Mouse (Mus musculus): ENCODE data around the gene Oxt.

The Oxt gene

DNA sequence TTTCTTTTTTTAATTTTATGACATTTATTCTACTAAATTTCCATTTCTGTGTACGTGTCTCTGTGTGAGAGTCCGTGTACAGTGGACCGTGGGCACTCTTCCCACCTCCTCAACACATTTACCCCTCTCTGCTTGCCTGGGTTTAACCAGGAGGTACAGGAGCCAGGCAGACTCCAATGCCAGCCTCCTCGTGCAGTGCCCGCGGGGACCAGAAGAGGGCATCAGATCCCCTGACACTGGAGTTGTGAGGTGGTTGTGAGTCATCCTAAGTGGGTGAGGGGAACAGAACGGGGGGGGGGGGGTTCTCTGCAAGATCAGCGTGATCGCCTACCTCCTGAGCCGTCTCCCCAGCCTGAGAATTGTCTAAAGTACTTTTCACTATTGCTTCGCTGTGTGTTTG is 2.2 kb downstream of the Oxt start:
- peak; percentile 53 to 65 for DNase-seq (ENCODE audit: low spot score in 2 of 2)

DNA sequence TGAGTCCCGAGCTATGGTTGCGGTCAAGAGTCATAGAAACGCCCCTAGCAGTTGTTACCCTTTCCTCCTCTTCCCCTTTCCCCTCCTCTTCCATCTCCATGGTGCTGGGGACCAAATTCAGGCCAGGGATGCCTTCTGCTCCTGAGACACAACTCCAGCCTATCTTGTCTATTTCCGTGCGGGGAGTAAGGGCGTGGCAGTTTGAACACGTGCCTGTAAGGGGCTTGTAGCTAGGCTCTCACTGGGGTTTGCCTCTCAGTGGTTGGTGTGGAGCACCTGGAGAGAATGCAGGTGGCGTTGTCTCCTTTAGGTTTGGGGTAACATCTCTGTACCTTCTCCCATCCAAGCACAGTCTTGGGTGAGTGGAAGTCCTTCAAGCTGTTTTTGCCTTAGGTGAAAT is 3.8 kb downstream of the Oxt start:
- DNase-seq (ENCODE audit: low spot score in 2 of 2): no peak

DNA sequence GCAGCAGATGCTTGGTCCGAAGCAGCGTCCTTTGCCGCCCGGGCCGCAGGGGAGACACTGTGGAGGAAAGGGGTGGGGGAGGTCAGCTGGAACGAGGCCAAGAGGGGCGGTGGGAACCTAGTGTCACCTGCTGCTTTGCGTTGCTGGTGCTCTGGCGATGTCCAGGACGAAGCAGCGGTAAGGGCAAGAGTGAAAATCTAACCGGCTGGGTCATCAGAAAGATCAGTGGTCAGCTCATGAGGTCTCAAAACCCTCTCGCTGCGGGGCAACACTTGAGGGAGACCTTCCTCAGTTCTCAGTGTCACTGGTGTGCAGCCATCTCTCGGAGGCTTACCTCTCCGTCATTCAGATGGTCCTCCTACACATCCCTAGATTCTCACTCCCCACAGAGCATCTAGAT is 5.2 kb downstream of the Oxt start:
- no peak for DNase-seq (ENCODE audit: low spot score in 2 of 2)

DNA sequence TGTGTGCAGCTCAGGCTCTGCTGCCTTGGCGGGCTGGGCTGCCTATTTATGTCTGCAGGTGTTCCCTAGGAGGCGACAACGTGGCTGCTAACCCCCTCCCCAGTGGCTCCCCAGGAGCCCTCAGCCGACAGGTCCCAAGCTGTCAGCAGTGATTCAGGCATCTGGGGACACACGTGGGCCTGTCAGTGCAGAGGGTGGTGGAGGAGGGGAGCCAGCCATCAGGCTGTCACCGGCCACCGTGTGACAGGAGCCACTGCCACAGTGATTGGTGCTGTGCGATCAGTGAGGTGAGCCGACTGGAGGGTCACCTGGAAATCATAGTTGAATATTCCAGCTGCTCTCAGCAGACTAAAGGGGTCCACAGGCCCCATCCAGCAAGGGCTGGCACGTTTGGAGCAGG is 6.6 kb downstream of the Oxt start, which contains the start of gene Avp:
TSS of gene Avp (minus strand) at position 3 of the 400 bp plus-strand sequence.
- no peak for DNase-seq (ENCODE audit: low spot score in 2 of 2)

DNA sequence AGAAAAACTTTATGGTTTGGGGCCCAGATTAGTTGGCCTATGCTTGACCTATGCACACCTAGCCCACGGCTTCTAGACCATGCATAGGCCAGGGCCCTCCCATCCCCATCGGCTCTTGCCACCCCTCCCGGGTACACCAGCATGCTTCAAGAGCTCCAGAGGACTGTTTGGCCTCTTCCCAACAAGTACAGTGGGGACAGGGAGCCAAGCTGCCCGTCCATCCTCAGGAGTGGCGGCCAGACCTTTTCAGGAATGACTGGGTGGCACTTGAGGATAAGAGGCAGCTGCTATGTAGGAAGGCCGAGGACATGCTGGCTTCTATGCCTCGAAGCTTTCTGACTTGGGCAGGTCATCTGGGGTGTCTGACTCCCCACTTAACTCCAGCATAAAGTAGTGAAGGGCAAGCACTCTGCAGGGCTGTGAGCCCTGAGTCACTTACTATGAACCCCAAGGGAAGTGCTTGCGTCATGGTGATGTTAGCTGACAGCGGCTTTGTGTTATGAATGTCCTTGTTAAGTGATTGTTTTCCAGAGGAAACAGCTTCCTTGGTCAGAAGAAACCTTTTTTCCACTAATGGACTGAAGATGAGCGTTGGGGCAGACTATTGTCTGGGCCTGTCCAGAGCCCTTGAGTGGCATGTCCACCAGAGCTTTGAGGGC is 8.1 kb downstream of the Oxt start:
- DNase-seq (ENCODE audit: low spot score in 2 of 2): no peak

DNA sequence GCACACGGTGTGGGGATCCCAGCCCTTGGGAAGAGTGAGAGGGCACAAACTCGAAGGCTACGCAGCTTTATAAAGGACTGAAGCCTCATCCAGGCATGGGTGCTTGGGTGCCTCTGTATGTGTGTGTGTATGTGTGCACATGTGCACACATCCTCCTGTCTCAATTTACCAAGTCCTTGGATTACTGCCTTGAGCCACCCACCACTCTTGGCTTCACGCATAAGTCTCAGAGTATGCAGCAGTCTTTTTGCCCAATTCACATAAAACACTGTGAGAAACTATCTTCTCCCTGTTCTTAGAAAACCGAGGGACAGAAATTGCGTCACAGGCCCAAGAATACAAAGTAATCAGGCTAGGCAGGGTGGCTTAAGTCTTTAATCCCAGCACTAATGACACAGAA is 10.0 kb downstream of the Oxt start:
- no peak for DNase-seq (ENCODE audit: low spot score in 2 of 2)

DNA sequence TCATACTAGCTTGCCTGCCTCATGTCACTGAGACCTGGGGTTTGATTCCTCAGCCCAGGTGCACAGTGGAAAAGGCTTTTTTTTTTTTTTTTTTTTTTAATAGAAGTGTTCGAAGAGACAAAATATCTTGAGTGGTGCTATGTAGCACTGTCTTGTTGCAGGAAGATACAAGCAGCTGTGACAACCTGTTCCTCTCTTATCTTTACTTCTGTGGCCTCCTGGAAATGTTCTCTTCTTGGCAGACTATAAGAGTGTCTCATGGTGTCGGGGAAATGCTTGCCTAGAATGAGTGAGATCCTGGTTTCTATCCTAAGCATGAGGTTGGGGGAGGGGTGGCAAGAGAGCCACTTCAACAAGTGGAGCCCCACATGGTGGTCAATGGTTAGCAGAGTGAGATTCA is 12.4 kb downstream of the Oxt start:
- DNase-seq (ENCODE audit: low spot score in 2 of 2): no peak

DNA sequence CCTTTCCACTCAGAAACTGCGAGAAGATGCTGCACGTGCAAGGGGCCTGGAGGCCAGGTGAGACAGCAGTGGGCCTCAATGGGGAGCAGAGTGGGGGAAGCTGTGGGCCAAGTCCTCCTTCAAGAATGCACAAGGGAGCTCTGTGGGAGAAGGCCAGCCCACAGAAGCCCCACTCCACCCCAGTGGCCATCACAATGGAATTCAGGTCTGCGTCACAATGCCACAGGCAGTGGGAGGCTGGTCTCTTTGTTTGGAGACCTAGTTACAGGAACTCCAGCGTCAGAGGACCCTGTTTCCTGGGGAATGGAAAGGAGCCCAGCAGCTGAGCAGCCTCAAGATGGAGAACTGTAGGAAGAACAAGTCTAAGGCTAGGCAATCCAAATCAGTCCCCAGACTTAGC is 13.2 kb downstream of the Oxt start:
- no peak for DNase-seq (ENCODE audit: low spot score in 2 of 2)

DNA sequence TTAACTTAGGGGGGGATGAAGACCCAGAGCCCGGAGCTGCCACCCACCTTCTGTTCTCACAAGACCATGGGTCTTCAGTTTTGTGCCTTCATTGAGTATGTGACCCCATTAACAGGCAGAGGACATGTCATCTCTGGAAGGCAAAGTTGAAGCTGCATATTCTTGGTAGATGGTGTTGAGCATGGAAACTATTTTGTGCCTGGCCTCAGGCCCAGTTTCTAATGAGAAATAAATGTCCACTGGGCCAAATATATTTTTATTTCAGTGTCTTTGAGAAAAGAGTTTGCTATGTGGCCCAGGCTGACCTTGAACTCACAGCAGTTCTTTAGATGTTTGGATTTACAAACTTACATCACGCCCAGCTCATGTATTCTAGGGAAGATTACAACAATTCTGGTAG is 13.8 kb downstream of the Oxt start:
- DNase-seq (ENCODE audit: low spot score in 2 of 2): no peak

DNA sequence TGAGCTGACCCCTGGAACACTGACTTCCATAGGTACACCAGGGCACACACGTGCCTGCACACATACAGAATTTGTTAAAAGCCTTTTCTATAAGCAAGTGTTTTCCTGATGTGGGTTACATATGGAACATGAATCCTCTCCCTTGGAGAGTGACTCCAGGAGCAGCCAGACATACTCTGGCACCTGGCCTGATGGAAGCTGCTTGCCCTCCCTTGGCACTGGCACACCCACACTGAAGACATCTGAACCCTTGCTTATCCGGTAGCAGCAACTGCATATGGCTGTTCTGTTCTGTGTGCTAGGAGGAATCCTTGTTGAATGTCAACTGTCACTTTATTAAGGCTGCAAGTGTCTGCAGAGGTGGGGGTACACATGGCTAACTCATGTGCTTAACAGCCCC is 15.0 kb downstream of the Oxt start:
- no peak for DNase-seq (ENCODE audit: low spot score in 2 of 2)

DNA sequence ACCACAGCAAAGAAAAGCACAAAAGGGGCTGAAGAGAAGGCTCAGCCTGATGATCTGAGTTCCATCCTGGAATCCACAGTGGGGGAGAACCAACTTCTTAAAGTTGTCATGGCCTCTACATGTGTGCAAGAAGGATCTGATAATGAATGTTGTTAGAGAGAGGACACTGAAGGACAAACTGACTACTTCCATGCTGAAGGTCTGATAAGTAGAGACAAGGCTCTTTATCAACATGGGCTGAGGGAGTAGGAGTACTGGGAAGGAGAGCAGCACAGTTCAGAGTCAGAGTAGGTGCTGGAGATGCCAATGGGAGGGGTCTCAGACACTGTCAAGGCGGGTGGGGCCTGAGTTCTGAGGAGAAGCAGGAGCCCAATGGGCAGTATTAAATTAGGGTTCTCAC is 19.6 kb downstream of the Oxt start:
- no peak for DNase-seq (ENCODE audit: low spot score in 2 of 2)

DNA sequence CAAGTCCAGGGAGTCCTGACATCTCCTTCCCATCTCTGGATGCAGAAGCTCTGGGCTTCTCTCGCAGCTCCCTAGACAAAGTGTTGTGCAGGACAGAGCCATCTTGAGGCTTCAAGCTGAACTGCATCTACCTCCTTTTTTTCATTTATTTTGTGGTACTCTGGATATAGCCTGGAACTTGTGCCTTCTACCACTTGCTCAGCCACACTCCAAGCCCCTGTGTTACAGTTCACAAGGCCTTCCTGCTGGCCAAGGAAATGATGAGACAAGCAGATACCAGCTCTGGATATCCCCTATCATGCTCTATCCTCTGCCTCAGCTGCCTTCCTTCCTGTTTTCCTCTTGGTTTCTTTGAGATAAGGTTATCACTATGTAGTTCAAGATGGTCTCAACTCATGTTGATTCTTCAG is 21.6 kb downstream of the Oxt start:
- no peak for DNase-seq (ENCODE audit: low spot score in 2 of 2)

DNA sequence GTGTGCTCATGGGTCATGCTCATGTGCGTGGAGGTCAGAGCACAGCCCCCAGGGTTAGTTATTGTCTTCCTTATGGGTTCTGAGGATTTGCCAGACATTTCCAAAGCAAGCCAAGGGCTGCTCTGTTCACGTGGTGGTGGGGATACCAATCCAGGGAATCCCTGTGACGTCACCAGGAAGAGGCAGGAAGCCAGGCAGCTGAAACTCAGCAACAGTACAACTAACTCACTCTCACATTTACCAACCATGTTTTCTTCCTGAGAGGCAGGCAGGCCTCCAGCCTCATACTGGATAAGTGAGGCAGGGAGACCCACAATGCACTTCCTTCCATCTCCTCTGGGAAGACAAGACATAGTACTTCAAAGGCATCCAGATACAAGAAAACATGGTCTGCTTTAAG is 22.4 kb downstream of the Oxt start:
- DNase-seq (ENCODE audit: low spot score in 2 of 2): no peak

DNA sequence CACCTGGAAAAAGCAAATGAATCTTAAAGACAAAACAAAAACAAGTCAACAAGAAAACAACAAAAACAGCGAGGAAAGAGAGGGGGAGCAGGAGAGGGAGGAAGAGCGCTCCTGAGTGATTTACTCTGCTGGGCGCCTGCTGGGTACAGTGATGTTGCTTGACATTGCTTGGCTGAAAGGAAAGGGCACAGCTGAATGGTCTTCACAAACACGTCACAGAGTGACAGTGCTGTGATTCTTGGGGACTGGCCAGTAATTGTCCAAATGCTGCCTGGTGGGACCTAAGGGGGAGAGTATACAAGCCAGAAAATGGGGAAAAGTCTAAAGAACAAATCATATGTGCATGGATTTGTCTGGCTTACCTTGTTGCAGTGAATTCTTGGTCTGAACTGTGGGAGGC is 26.2 kb downstream of the Oxt start:
- DNase-seq (ENCODE audit: low spot score in 2 of 2): no peak

DNA sequence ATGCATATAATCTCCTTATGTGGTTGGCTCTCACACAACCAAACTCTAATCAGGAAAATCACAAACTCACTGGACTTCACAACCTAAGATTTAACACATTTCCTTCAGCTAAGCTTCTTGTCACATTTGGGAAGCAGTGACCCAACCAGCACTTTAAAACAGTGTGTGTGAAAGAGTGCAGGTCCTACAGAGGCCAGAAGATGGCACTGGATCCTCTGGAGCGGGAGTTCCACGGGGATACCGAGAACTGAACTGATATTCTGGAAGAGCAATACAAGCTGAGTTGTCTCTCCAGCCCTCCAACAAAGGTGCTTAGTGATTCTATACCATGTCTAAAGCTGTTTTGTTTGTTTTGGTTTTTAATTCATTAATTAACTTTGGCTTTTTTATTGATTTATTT is 37.1 kb downstream of the Oxt start:
- no peak for DNase-seq (ENCODE audit: low spot score in 2 of 2)

DNA sequence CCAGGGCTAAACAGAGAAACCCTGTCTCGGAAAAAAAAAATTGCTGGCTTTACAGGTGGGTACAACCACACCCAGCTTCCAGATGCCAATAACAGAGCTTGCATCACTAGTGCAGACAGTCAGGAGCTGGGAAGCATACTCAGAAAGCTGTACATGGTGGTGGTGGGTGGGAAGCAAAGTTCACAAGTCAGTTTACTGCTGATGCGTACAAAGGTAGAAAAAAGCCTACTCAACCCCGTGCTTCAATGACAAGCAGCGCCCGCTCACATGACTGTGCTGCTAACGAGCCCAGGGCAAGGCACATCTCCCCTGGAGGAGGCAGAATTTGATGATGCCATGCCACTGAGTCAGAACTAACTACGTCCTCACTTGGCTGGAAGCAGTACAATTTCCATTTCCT is 43.0 kb downstream of the Oxt start:
- DNase-seq (ENCODE audit: low spot score in 2 of 2): no peak

Measured in frontal cortex, postnatal 25 days (tissue).